Mouse (Mus musculus): ENCODE data around the gene Babam2. TPM values are rescaled to one million over a fixed set of nuclear protein-coding genes. Genes with fewer than 3 reads are reported as not detected.

The Babam2 gene
- polyA plus RNA-seq, 1 experiment from 2014 or later = 42.9 TPM

GRCm38 (mm10) chr5:32084401-32084804, 386.9 kb downstream of the Babam2 start:
- Histone ChIP-seq H3K27me3 (ENCODE audit: control insufficient read depth, insufficient read depth, low read length) (no peaks in the 10 kb centered on the region), H3K36me3 (ENCODE audit: control insufficient read depth, insufficient read depth, low read length) (no peaks in the 10 kb centered on the region), H3K9me3 (replicated peaks; ENCODE audit: control insufficient read depth, low read length) (no peaks in the 10 kb centered on the region), H3K27ac (ENCODE audit: low read depth, low read length) (no peak overlapping the region), H3K4me1 (ENCODE audit: control insufficient read depth, insufficient read depth, low read length) (peaks cover 14% of the 10 kb centered on the region), H3K9ac (ENCODE audit: low read depth, low read length) (no peak overlapping the region), H3K4me2 (no peak overlapping the region), H3K4me3 (ENCODE audit: low read depth, low read length) (no peak overlapping the region)
- WGBS (ENCODE audit: insufficient replicate concordance) = 87% methylated on average over 10 of the region's 10 CpGs
- ATAC-seq (replicated peaks; ENCODE audit: insufficient number of reproducible peaks, low FRiP score, low TSS enrichment) = no peak

DNA sequence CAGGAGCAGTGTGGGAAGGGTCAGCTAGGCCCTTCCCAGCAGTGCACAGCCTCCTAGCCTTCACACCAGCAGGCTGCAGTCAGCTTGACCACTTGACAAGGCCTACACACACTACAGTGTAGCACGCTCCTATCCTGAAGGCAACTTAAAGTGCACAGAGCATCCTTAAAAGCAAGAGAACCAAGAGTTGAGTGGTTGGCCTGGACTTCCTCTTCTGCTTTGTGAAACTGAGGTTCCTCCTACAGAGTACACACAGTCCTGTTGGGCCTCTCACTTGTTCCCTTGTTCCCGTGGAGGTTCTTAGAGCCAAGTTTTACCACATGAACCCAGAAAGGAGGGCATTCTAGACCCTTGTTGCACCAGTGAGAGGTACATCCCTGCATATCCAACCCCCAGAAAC, 388.1 kb downstream of the Babam2 start:
- WGBS (ENCODE audit: insufficient replicate concordance) = 76% methylated on average over 2 of the region's 2 CpGs
- ATAC-seq (replicated peaks; ENCODE audit: insufficient number of reproducible peaks, low FRiP score, low TSS enrichment) = no peak; the same call in 1 of the 2 replicates
- H3K9me3 ChIP-seq (replicated peaks; ENCODE audit: control insufficient read depth, low read length) = no peaks in the 10 kb centered on the region
- H3K4me3 ChIP-seq (ENCODE audit: low read depth, low read length) = no peak overlapping the region
- H3K9ac ChIP-seq (ENCODE audit: low read depth, low read length) = no peak overlapping the region
- H3K27ac ChIP-seq (ENCODE audit: low read depth, low read length) = no peak overlapping the region
- H3K27me3 ChIP-seq (ENCODE audit: control insufficient read depth, insufficient read depth, low read length) = no peaks in the 10 kb centered on the region
- no peak overlapping the region for H3K4me2 ChIP-seq
- no peaks in the 10 kb centered on the region for H3K36me3 ChIP-seq (ENCODE audit: control insufficient read depth, insufficient read depth, low read length)
- H3K4me1 ChIP-seq (ENCODE audit: control insufficient read depth, insufficient read depth, low read length) = peaks cover 20% of the 10 kb centered on the region

- ATAC-seq (replicated peaks; ENCODE audit: insufficient number of reproducible peaks, low FRiP score, low TSS enrichment) = no peak
- Histone ChIP-seq H3K4me1 (ENCODE audit: control insufficient read depth, insufficient read depth, low read length) (peaks cover 16% of the 10 kb centered on the region), H3K36me3 (ENCODE audit: control insufficient read depth, insufficient read depth, low read length) (no peaks in the 10 kb centered on the region), H3K27ac (ENCODE audit: low read depth, low read length) (no peak overlapping the region), H3K9ac (ENCODE audit: low read depth, low read length) (no peak overlapping the region), H3K4me2 (no peak overlapping the region), H3K9me3 (replicated peaks; ENCODE audit: control insufficient read depth, low read length) (no peaks in the 10 kb centered on the region), H3K4me3 (ENCODE audit: low read depth, low read length) (no peak overlapping the region), H3K27me3 (ENCODE audit: control insufficient read depth, insufficient read depth, low read length) (no peaks in the 10 kb centered on the region)
- 90% methylated on average over 2 of the region's 2 CpGs for WGBS (ENCODE audit: insufficient replicate concordance)
Observed at GRCm38 (mm10) chr5:32085971-32086370, 388.5 kb downstream of the Babam2 start.

DNA sequence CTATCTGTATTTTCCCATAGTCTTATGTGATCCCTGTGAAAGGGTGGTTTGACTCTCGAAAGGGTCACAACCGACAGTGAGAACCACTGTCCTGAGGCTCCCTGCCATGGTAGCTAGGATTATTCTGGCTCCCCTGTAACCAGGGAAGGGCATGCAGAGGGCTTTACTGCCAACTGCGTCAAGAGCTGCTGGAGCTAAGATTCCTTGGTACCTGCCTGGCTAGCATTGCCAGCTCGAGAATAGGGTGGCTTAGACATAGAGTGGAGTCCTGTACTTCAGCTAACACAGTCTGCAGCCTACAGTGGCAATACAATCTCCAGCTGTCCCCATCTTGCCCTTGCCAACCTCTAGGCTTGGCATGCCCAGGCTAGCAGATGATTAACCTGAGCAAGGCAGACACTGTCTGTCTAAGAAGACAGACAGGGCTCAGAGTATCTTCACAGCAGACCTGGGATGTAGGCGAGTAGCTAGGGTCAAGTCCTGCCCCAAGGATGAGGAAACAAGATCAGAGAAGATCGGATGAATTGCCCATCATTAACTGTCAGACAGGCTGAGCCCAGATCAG, 389.1 kb downstream of the Babam2 start:
- Histone ChIP-seq H3K36me3 (ENCODE audit: control insufficient read depth, insufficient read depth, low read length) (no peaks in the 10 kb centered on the region), H3K4me2 (no peak overlapping the region), H3K9me3 (replicated peaks; ENCODE audit: control insufficient read depth, low read length) (no peaks in the 10 kb centered on the region), H3K4me3 (ENCODE audit: low read depth, low read length) (no peak overlapping the region), H3K9ac (ENCODE audit: low read depth, low read length) (no peak overlapping the region), H3K27ac (ENCODE audit: low read depth, low read length) (no peak overlapping the region), H3K27me3 (ENCODE audit: control insufficient read depth, insufficient read depth, low read length) (no peaks in the 10 kb centered on the region), H3K4me1 (ENCODE audit: control insufficient read depth, insufficient read depth, low read length) (peaks cover 10% of the 10 kb centered on the region)
- no peak for ATAC-seq (replicated peaks; ENCODE audit: insufficient number of reproducible peaks, low FRiP score, low TSS enrichment)
- 82% methylated on average over 6 of the region's 6 CpGs for WGBS (ENCODE audit: insufficient replicate concordance)

- Histone ChIP-seq H3K4me3 (ENCODE audit: low read depth, low read length) (no peak overlapping the region), H3K4me2 (no peak overlapping the region), H3K27me3 (ENCODE audit: control insufficient read depth, insufficient read depth, low read length) (no peaks in the 10 kb centered on the region), H3K9ac (ENCODE audit: low read depth, low read length) (no peak overlapping the region), H3K36me3 (ENCODE audit: control insufficient read depth, insufficient read depth, low read length) (no peaks in the 10 kb centered on the region), H3K9me3 (replicated peaks; ENCODE audit: control insufficient read depth, low read length) (no peaks in the 10 kb centered on the region), H3K4me1 (ENCODE audit: control insufficient read depth, insufficient read depth, low read length) (peaks cover 10% of the 10 kb centered on the region), H3K27ac (ENCODE audit: low read depth, low read length) (0 out of 2 replicates have a peak overlapping the region, but pooled peaks have one; percentile 29)
- 23% methylated on average over 5 of the region's 5 CpGs for WGBS (ENCODE audit: insufficient replicate concordance)
- ATAC-seq (replicated peaks; ENCODE audit: insufficient number of reproducible peaks, low FRiP score, low TSS enrichment) = no peak
Observed at GRCm38 (mm10) chr5:32089481-32089880, 392.0 kb downstream of the Babam2 start.

GRCm38 (mm10) chr5:32092281-32092680, 394.8 kb downstream of the Babam2 start:
- no peak overlapping the region for H3K4me3 ChIP-seq (ENCODE audit: low read depth, low read length)
- H3K36me3 ChIP-seq (ENCODE audit: control insufficient read depth, insufficient read depth, low read length) = no peaks in the 10 kb centered on the region
- no peak overlapping the region for H3K27ac ChIP-seq (ENCODE audit: low read depth, low read length)
- no peak overlapping the region for H3K4me2 ChIP-seq
- no peaks in the 10 kb centered on the region for H3K9me3 ChIP-seq (replicated peaks; ENCODE audit: control insufficient read depth, low read length)
- no peak overlapping the region for H3K9ac ChIP-seq (ENCODE audit: low read depth, low read length)
- H3K27me3 ChIP-seq (ENCODE audit: control insufficient read depth, insufficient read depth, low read length) = no peaks in the 10 kb centered on the region
- no peak for ATAC-seq (replicated peaks; ENCODE audit: insufficient number of reproducible peaks, low FRiP score, low TSS enrichment)
- H3K4me1 ChIP-seq (ENCODE audit: control insufficient read depth, insufficient read depth, low read length) = peaks cover 10% of the 10 kb centered on the region

DNA sequence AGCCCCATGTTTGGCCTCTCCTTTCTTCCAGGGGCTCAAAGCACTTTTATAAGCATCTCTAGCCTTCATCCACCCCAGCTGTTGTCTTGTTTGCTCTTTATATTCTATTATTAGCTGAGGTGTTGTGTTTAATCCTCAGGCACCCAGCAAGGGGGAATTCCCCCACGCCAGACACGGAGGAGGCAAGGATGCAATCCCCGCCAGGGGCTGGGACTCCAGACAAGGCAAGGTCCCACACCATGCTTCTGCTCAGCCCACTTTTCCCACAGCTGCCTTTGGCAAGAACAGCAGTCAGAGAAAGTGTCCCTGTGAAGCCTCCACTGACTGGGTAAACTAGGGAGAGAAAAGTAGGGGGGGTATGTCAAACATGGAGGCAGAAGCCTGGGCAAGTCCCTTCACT, 401.2 kb downstream of the Babam2 start:
- Histone ChIP-seq H3K36me3 (ENCODE audit: control insufficient read depth, insufficient read depth, low read length) (no peaks in the 10 kb centered on the region), H3K4me1 (ENCODE audit: control insufficient read depth, insufficient read depth, low read length) (peaks cover 7% of the 10 kb centered on the region), H3K9ac (ENCODE audit: low read depth, low read length) (no peak overlapping the region), H3K27ac (ENCODE audit: low read depth, low read length) (no peak overlapping the region), H3K27me3 (ENCODE audit: control insufficient read depth, insufficient read depth, low read length) (no peaks in the 10 kb centered on the region), H3K9me3 (replicated peaks; ENCODE audit: control insufficient read depth, low read length) (no peaks in the 10 kb centered on the region), H3K4me2 (no peak overlapping the region), H3K4me3 (ENCODE audit: low read depth, low read length) (no peak overlapping the region)
- WGBS (ENCODE audit: insufficient replicate concordance) = 74% methylated on average over 3 of the region's 3 CpGs
- no peak for ATAC-seq (replicated peaks; ENCODE audit: insufficient number of reproducible peaks, low FRiP score, low TSS enrichment)

DNA sequence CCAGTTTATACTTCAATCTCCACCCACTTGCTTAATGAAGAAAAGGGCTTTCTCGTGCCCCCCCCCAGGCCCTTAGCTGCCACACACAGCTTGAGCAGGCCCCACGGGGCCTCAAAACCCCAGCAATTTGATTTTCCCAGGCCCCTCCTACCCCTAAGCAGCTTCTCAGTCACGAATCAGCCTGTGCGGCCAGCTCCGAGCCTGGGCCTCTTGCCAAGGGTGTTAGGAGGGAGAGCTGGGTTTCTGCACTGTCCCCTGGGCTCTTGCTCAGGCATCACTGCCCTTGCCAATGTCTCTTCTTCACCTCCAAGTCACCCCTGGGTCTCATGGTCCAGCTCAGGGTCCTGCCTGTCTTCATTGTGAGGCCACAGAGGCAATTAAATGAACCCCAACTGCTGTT, 405.0 kb downstream of the Babam2 start:
- 26% methylated on average over 5 of the region's 5 CpGs for WGBS (ENCODE audit: insufficient replicate concordance)
- Histone ChIP-seq H3K9ac (ENCODE audit: low read depth, low read length) (no peak overlapping the region), H3K4me2 (no peak overlapping the region), H3K4me3 (ENCODE audit: low read depth, low read length) (no peak overlapping the region), H3K4me1 (ENCODE audit: control insufficient read depth, insufficient read depth, low read length) (peaks cover 7% of the 10 kb centered on the region), H3K27ac (ENCODE audit: low read depth, low read length) (no peak overlapping the region), H3K36me3 (ENCODE audit: control insufficient read depth, insufficient read depth, low read length) (no peaks in the 10 kb centered on the region), H3K9me3 (replicated peaks; ENCODE audit: control insufficient read depth, low read length) (no peaks in the 10 kb centered on the region), H3K27me3 (ENCODE audit: control insufficient read depth, insufficient read depth, low read length) (no peaks in the 10 kb centered on the region)
- no peak; the same call in 1 of the 2 replicates for ATAC-seq (replicated peaks; ENCODE audit: insufficient number of reproducible peaks, low FRiP score, low TSS enrichment)

GRCm38 (mm10) chr5:32102971-32103431, 405.5 kb downstream of the Babam2 start:
- Histone ChIP-seq H3K9me3 (replicated peaks; ENCODE audit: control insufficient read depth, low read length) (no peaks in the 10 kb centered on the region), H3K4me2 (no peak overlapping the region), H3K4me3 (ENCODE audit: low read depth, low read length) (no peak overlapping the region), H3K4me1 (ENCODE audit: control insufficient read depth, insufficient read depth, low read length) (peaks cover 7% of the 10 kb centered on the region), H3K27ac (ENCODE audit: low read depth, low read length) (no peak overlapping the region), H3K27me3 (ENCODE audit: control insufficient read depth, insufficient read depth, low read length) (no peaks in the 10 kb centered on the region), H3K36me3 (ENCODE audit: control insufficient read depth, insufficient read depth, low read length) (no peaks in the 10 kb centered on the region), H3K9ac (ENCODE audit: low read depth, low read length) (no peak overlapping the region)
- 68% methylated on average over 6 of the region's 6 CpGs for WGBS (ENCODE audit: insufficient replicate concordance)
- ATAC-seq (replicated peaks; ENCODE audit: insufficient number of reproducible peaks, low FRiP score, low TSS enrichment) = no peak
